Mouse (Mus musculus): ENCODE results near the gene Slc25a39.

GRCm38 (mm10) chr11:102382794-102383193 is 25.0 kb downstream of the Slc25a39 start:
- no peak for TF ChIP-seq CTCF (IDR thresholded peaks at IDR 0.05; ENCODE audit: extremely low read depth, insufficient read length, insufficient replicate concordance, low read depth, low read length)
- TF ChIP-seq POLR2A (IDR thresholded peaks at IDR 0.05; ENCODE audit: low read depth, low read length) = no peak
